ENCODE assay signal across 16 mouse cellular contexts in the genomic region with DNA sequence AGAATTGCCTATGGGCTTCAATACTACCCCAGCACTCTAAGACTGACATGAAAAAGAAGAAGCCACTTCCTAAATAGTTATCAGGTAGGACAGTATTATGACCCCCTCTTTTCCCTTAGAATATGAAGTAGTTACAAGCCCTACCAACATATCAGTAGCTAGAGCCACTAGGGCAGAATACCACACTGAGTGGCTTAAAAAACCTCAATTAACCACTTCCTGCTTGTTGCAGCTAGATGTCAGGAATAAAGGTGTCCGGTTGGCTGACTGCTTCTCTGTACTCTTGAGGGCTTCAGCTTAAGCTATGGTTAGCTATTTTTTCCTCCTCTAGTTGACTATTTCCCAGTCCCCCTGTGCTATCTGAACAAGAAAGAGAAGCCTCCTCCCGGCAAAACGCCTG.
"Had no signal": no experiment of that assay in that cellular context is flagged by ENCODE, and none has a peak within 500 bp of the region (broad histone marks: within the 10 kb centered on the region; RNA-seq: fewer than 3 reads in every experiment).

No protein-coding gene starts in this region.

- ATAC-seq: hindbrain, embryonic 16.5 days; inflammation-experienced regulatory T-cells, adult 6 months; intestine, embryonic 15.5 days; intestine, postnatal 0 days; liver, embryonic 12.5 days had no signal

- DNase-seq: gastrocnemius, postnatal 14 days; gastrocnemius, postnatal 36 days; heart, adult 18-20 months; heart, postnatal 14 days; heart, postnatal 36 days; kidney, adult 18-20 months; kidney, adult 8-10 months; kidney, postnatal 10 days; kidney, postnatal 25 days; kidney, postnatal 4 days; left cerebral cortex, postnatal 4 days had no signal
